Mouse (Mus musculus) layer of hippocampus, adult 9-10 months (tissue): ENCODE data around the gene Noxa1.

Source experiments
- DNase-seq: peaks from one replicate; pipeline ENCODE4 v3.0.0; 2022; ENCODE audit warnings: low spot score

Noxa1 gene

GRCm38 (mm10) chr2:25098005-25098615 is 3.2 kb upstream of the Noxa1 start:
- no peak for DNase-seq

GRCm38 (mm10) chr2:25094785-25095108 is 202 bp downstream of the Noxa1 start:
- DNase-seq: no peak

- no peak for DNase-seq
Measured at GRCm38 (mm10) chr2:25088636-25089035, 6.3 kb downstream of the Noxa1 start.

- DNase-seq: no peak
Measured at GRCm38 (mm10) chr2:25087842-25088241, 7.1 kb downstream of the Noxa1 start.

- DNase-seq: no peak
Measured at GRCm38 (mm10) chr2:25085571-25085970, 9.4 kb downstream of the Noxa1 start.

GRCm38 (mm10) chr2:25083697-25084096 is 11.3 kb downstream of the Noxa1 start:
- no peak for DNase-seq

- DNase-seq: no peak
Measured at GRCm38 (mm10) chr2:25080076-25080475, 14.9 kb downstream of the Noxa1 start, which contains the start of gene Entpd8. TSS of gene Entpd8 (plus strand) at chr2:25080304.

GRCm38 (mm10) chr2:25078967-25079366 is 16.0 kb downstream of the Noxa1 start:
- DNase-seq: no peak

GRCm38 (mm10) chr2:25075506-25075905 is 19.4 kb downstream of the Noxa1 start:
- no peak for DNase-seq

- DNase-seq: no peak
Measured at GRCm38 (mm10) chr2:25072398-25072797, 22.6 kb downstream of the Noxa1 start.

GRCm38 (mm10) chr2:25069537-25069936 is 25.4 kb downstream of the Noxa1 start:
- DNase-seq: no peak

- no peak for DNase-seq
Measured at GRCm38 (mm10) chr2:25066552-25066951, 28.4 kb downstream of the Noxa1 start.

- no peak for DNase-seq
Measured at GRCm38 (mm10) chr2:25065537-25065936, 29.4 kb downstream of the Noxa1 start.

GRCm38 (mm10) chr2:25064285-25064684 is 30.7 kb downstream of the Noxa1 start:
- no peak for DNase-seq

GRCm38 (mm10) chr2:25063523-25063922 is 31.4 kb downstream of the Noxa1 start:
- no peak for DNase-seq

- no peak for DNase-seq
Measured at GRCm38 (mm10) chr2:25058926-25059325, 36.0 kb downstream of the Noxa1 start.

GRCm38 (mm10) chr2:25055409-25056155 is 39.4 kb downstream of the Noxa1 start:
- no peak for DNase-seq

GRCm38 (mm10) chr2:25055068-25055405 is 39.9 kb downstream of the Noxa1 start:
- DNase-seq: peak; percentile 60

GRCm38 (mm10) chr2:25054221-25055067 is 40.5 kb downstream of the Noxa1 start, which contains the start of gene Nsmf:
TSS of gene Nsmf (plus strand) at chr2:25054355.
- DNase-seq: peak; percentile 67

- DNase-seq: no peak
Measured at GRCm38 (mm10) chr2:25053101-25053500, 41.8 kb downstream of the Noxa1 start.

- no peak for DNase-seq
Measured at GRCm38 (mm10) chr2:25051450-25051849, 43.5 kb downstream of the Noxa1 start.

GRCm38 (mm10) chr2:25050921-25051320 is 44.0 kb downstream of the Noxa1 start:
- peak; percentile 36 for DNase-seq

GRCm38 (mm10) chr2:25040089-25040488 is 54.9 kb downstream of the Noxa1 start:
- DNase-seq: no peak
